Mouse (Mus musculus) heart, adult 2 months (tissue): ENCODE data around the gene Gcfc2. TPM values are rescaled to one million over a fixed set of nuclear protein-coding genes. Genes with fewer than 3 reads are reported as not detected.

Source experiments
- DNase-seq, 2 experiments: peaks; one replicate each; pipeline ENCODE4 v3.0.0; 2021
- H3K27ac ChIP-seq: fragments of 200-600 bp; 2 replicates; pipeline ENCODE4 v1.8.1; 2022
- H3K27me3 ChIP-seq: fragments of 200-500 bp; 2 replicates; pipeline ENCODE4 v1.6.1; 2012; ENCODE audit warnings: mild to moderate bottlenecking, low read length, inconsistent platforms, mixed read lengths; ENCODE audit not compliant: control insufficient read depth, insufficient read depth
- H3K36me3 ChIP-seq: fragments of 200-500 bp; 2 replicates; pipeline ENCODE4 v1.6.1; 2012; ENCODE audit warnings: low read length, inconsistent platforms; ENCODE audit not compliant: control insufficient read depth, insufficient read depth
- H3K4me1 ChIP-seq: fragments of 200-500 bp; 2 replicates; pipeline ENCODE4 v1.6.1; 2011; ENCODE audit warnings: low read length; ENCODE audit not compliant: control insufficient read depth, insufficient read depth
- H3K4me3 ChIP-seq: fragments of 200-600 bp; 2 replicates; pipeline ENCODE4 v1.8.1; 2022
- H3K79me2 ChIP-seq: fragments of 200-500 bp; replicated peaks from 2 replicates; pipeline ENCODE4 v1.6.1; 2012; ENCODE audit warnings: mild to moderate bottlenecking, inconsistent platforms, low read length, moderate library complexity, mixed read lengths; ENCODE audit not compliant: control insufficient read depth, insufficient read depth
- H3K9ac ChIP-seq: fragments of 200-500 bp; 2 replicates; pipeline ENCODE4 v1.6.1; 2012; ENCODE audit warnings: low read depth, mild to moderate bottlenecking, control low read depth, inconsistent platforms, low read length, mixed read lengths
- CTCF ChIP-seq: fragments of 200-600 bp; IDR thresholded peaks from 2 replicates; pipeline ENCODE4 v1.8.1; 2022; ENCODE audit warnings: antibody characterized with exemption, mild to moderate bottlenecking, moderate library complexity
- EP300 ChIP-seq: fragments of 200-500 bp; IDR thresholded peaks from 2 replicates; pipeline ENCODE4 v1.6.1; 2011; ENCODE audit warnings: low read depth, low read length, control low read depth; ENCODE audit not compliant: insufficient read depth
- POLR2A ChIP-seq: fragments of 200-500 bp; IDR thresholded peaks from 2 replicates; pipeline ENCODE4 v1.6.1; 2011; ENCODE audit warnings: mild to moderate bottlenecking, low read depth, low read length, control low read depth; ENCODE audit not compliant: insufficient read depth
- WGBS: fragments of 180-500 bp; shearing (Covaris S2); methylation state at CpG from one replicate; pipeline ENCODE4 v1.1.7; 2018; 5-methylcytosine and 5-hydroxymethylcytosine counted together
- intact Hi-C: fragments of 180-260 bp; cut with DNase I; formaldehyde crosslinking; loops from one replicate; pipeline ENCODE4 v1.15.1; 2025
- polyA plus RNA-seq: library from polyadenylated mRNA; depleted of rRNA; stranded (reverse); fragments of >200 nt; gene quantifications from 2 replicates; pipeline ENCODE4 v1.2.3, GENCODE M21; 2012
- total RNA-seq, 2 experiments: library from RNA; stranded (reverse); gene quantifications; 2 replicates each; pipeline ENCODE4 v1.2.3; 2021

The Gcfc2 gene
- total and polyA plus RNA-seq, 3 experiments, result 1.1 to 3.8 (median 3.2) TPM

DNA sequence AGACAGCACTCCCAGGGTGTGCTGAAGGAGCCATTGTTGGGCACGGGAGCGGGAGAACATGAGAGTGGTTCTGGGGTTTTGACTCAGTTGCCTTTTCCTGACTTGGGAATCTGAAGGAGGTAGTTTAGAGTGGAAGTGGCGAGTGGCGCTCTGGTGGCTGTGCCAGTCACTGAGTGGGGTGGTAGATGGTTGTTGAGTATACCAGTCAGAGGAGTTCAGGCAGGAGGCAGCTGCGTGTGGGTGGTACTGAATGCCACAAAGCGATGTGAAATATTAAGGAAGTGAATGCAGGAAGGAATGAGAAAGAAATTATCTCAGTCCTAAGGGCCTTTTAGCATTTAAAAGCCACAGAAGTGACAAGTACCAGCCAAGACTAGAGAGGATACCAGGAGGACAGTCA, 23.4 kb downstream of the Gcfc2 start:
- 90% methylated on average over 6 of the region's 6 CpGs for WGBS
- DNase-seq, result no peak
- Histone ChIP-seq H3K79me2 (no peaks in the 10 kb centered on the region), H3K4me3 (no peak overlapping the region), H3K9ac (no peak overlapping the region), H3K4me1 (no peaks in the 10 kb centered on the region), H3K27ac (no peak overlapping the region), H3K27me3 (no peaks in the 10 kb centered on the region), H3K36me3 (no peaks in the 10 kb centered on the region; the same call in 1 of the 2 replicates)
- intact Hi-C loops, result no loop called here
- TF ChIP-seq CTCF (no peak), EP300 (no peak), POLR2A (no peak)

DNA sequence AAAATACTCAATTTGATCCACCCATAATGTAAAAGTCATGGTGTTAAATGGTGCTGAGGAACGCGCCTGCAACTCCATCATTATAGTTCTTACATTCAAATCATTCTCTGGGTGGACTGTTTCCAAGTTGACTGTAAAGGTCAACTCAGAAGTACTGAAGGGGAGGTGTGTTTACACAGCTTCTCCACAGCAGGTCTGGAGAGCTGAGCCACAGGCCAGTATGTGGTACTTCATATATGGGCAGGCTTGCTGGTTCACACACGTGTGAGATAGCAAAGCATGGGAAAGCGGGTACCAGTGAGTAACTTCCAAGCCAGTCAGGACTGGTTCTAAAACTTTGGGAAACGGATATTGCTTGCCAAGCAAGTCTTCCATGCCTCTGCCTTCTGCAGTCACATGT, 31.7 kb downstream of the Gcfc2 start:
- Histone ChIP-seq H3K9ac (no peak overlapping the region), H3K27me3 (no peaks in the 10 kb centered on the region), H3K27ac (no peak overlapping the region), H3K36me3 (no peaks in the 10 kb centered on the region), H3K4me3 (no peak overlapping the region), H3K4me1 (no peaks in the 10 kb centered on the region), H3K79me2 (no peaks in the 10 kb centered on the region)
- 95% methylated on average over 5 of the region's 5 CpGs for WGBS
- no peak for DNase-seq
- TF ChIP-seq POLR2A, result no peak
- TF ChIP-seq CTCF, result no peak
- no peak for TF ChIP-seq EP300
- intact Hi-C loops, result no loop called here

DNA sequence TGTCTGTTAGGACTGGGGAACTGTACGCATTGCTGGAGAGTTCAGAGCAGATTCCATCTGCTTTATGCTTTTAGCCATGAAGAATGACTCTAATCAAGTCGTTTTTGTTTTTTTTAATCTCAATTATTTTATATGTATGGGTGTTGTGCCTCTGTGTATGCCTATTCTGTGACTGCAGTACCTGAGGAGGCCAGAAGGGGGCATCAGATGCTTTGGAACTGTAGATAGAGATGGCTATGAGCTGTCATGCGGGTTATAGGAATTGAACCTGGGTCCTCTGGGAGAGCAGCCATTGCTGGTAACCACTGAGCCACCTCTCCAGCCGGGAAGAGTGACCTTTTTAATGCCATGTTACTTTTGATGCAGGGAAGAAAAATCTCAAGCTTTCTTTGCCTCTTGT, 32.9 kb downstream of the Gcfc2 start:
- Histone ChIP-seq H3K9ac (no peak overlapping the region), H3K36me3 (no peaks in the 10 kb centered on the region), H3K4me3 (no peak overlapping the region), H3K27me3 (no peaks in the 10 kb centered on the region), H3K4me1 (no peaks in the 10 kb centered on the region), H3K79me2 (no peaks in the 10 kb centered on the region), H3K27ac (no peak overlapping the region)
- 91% methylated on average over 4 of the region's 4 CpGs for WGBS
- intact Hi-C loops, result no loop called here
- TF ChIP-seq CTCF (peak; percentile 54), POLR2A (no peak)
- no peak for DNase-seq

DNA sequence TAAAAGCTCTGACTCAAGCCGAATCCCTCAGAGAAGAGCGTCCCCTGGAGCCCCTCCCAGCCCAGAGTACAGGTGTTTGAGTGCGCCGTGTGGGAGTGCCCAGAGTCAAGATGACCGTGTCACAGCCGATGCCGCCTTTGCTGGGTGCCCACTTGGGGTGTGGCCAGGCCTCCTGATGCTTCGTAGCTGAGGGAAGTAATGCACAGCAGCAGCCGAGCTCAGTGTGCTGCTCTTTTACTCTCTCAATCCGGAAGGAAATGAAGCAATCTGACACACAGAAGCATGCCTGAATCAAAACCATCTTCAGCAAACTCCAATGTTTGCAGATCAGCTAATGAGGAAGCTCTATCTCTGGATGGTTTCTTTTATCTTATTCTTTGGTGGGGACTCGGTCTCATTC, 34.5 kb downstream of the Gcfc2 start:
- WGBS, result 82% methylated on average over 11 of the region's 11 CpGs
- no peak overlapping the region for H3K9ac ChIP-seq
- no peaks in the 10 kb centered on the region for H3K79me2 ChIP-seq
- no peaks in the 10 kb centered on the region for H3K27me3 ChIP-seq
- DNase-seq, result peak in 1 of 2 experiments; percentile 8
- H3K4me3 ChIP-seq, result no peak overlapping the region
- intact Hi-C loops, result no loop called here
- no peaks in the 10 kb centered on the region for H3K36me3 ChIP-seq
- TF ChIP-seq POLR2A (no peak), CTCF (no peak), EP300 (no peak)
- no peak overlapping the region for H3K27ac ChIP-seq
- no peaks in the 10 kb centered on the region for H3K4me1 ChIP-seq

DNA sequence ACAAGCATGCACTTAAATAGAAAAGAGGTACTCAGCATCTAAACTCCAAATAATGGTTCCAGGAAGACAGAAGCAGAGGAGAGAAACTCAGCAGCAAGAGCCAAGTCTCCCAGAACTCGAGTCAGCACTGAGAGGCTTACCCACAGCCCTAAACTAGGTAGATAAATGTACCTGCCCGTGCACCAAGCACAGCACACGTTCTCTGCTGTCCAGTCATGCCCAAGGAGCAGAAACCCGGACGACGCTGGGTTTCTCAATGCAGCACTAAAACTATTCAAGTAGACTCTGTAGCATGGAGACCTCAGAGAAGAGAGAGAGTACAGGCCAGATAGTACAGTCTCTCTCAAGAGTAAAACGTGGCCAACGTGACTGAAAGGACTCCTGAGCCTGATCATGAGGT, 36.4 kb downstream of the Gcfc2 start:
- TF ChIP-seq POLR2A (no peak), CTCF (no peak)
- WGBS, result 92% methylated on average over 8 of the region's 8 CpGs
- intact Hi-C loops, result no loop called here
- Histone ChIP-seq H3K79me2 (no peaks in the 10 kb centered on the region), H3K36me3 (no peaks in the 10 kb centered on the region), H3K27me3 (no peaks in the 10 kb centered on the region), H3K9ac (no peak overlapping the region), H3K27ac (no peak overlapping the region), H3K4me3 (no peak overlapping the region), H3K4me1 (no peaks in the 10 kb centered on the region)
- DNase-seq, result no peak

DNA sequence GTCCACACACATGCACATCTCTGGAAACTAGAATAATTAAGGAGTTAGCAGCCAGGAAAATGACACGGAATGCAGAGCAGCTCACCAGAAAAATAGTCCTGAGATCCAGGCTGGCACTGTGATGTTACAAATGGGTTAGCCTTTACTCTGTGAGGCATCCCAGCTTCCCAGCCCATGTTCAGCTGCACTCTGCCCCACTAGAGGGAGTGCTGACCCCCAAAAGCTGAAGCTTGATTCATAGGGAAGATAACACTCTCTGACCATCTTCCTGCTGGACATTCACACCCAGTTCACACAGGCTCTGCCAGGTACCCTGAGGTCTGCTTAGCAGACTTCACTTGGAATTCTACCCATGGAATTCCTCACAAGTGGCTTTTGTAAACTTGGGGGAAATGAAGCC, 36.8 kb downstream of the Gcfc2 start:
- no peak for DNase-seq
- Histone ChIP-seq H3K27me3 (no peaks in the 10 kb centered on the region), H3K4me1 (no peaks in the 10 kb centered on the region), H3K27ac (no peak overlapping the region), H3K79me2 (no peaks in the 10 kb centered on the region), H3K4me3 (no peak overlapping the region), H3K36me3 (no peaks in the 10 kb centered on the region), H3K9ac (no peak overlapping the region)
- peak; percentile 16; the same call in 1 of the 2 replicates for TF ChIP-seq CTCF
- TF ChIP-seq EP300, result no peak
- intact Hi-C loops, result no loop called here
- 78% methylated on average over 1 of the region's 1 CpGs for WGBS
